Mouse (Mus musculus): ENCODE data around the gene Them7.

- TF ChIP-seq CTCF (IDR thresholded peaks at IDR 0.05; ENCODE audit: low read depth, low read length) (no peak), POLR2A (IDR thresholded peaks at IDR 0.05; ENCODE audit: extremely low read depth, insufficient read depth, low read length) (no peak)
Measured at GRCm38 (mm10) chr2:105263219-105263618, 39.1 kb downstream of the Them7 start.

Data from liver, adult 2 months (tissue).